Comparison of ENCODE assay signal across 23 mouse cellular contexts in the genomic region with DNA sequence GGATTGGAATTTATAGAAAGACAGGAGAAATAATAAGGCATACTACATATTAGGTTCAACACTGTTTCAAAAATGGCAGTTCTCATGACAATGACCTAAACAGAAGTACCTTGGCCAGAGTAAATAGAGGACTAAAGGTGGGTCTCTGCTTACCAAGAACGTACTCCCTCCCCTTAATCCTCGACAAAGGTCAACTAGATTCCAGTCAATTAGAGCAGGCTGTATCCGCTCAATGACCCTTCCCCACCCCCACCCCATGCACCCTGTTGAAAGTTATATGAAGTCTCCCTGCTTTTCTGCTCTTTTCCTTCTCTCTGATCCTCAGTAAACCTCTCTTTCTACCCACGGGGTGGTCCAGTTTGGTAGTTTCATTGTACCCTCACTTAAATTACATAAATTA.
A peak's percentile ranks its signal among the peaks of the same experiment; 100 is the strongest.
DNase-seq lines count a peak whose midpoint lies in the region; TF ChIP-seq lines count a peak whose summit lies in the region.
"Had no signal": no experiment of that assay in that cellular context is flagged by ENCODE, and none has a peak within 500 bp of the region (broad histone marks: within the 10 kb centered on the region; RNA-seq: fewer than 3 reads in every experiment).

No protein-coding gene starts in this region.

- TF ChIP-seq EP300 in ES-Bruce4 (IDR thresholded peaks at IDR 0.05; ENCODE audit: insufficient read depth, low read depth, low read length), result peak; percentile 60; the same call in 1 of the 2 replicates

- no peaks in the 10 kb centered on the region for H3K9me3 ChIP-seq in ES-Bruce4 (replicated peaks; ENCODE audit: control insufficient read depth, insufficient read depth, low read length, poor library complexity, severe bottlenecking)
- no peaks in the 10 kb centered on the region for H3K9me3 ChIP-seq in embryonic facial prominence, embryonic 10.5 days
- H3K9me3 ChIP-seq: G1E had no signal

- no peaks in the 10 kb centered on the region for H3K36me3 ChIP-seq in ES-Bruce4 (ENCODE audit: control insufficient read depth, insufficient read depth, low read length, poor library complexity, severe bottlenecking)
- no peaks in the 10 kb centered on the region for H3K36me3 ChIP-seq in embryonic facial prominence, embryonic 10.5 days (replicated peaks)
- H3K36me3 ChIP-seq: G1E had no signal

- intact Hi-C loops in heart, postnatal 14 days (cut with DNase I), result no loop called here

- no peaks in the 10 kb centered on the region for H3K4me1 ChIP-seq in ES-Bruce4 (ENCODE audit: control insufficient read depth, insufficient read depth, low read length)
- H3K4me1 ChIP-seq in embryonic facial prominence, embryonic 10.5 days, result no peaks in the 10 kb centered on the region

- no peak overlapping the region for H3K9ac ChIP-seq in ES-Bruce4 (ENCODE audit: low read depth, poor library complexity, severe bottlenecking)

- H3K27ac ChIP-seq in ES-Bruce4 (ENCODE audit: insufficient read depth, low read length), result no peak overlapping the region
- no peak overlapping the region for H3K27ac ChIP-seq in embryonic facial prominence, embryonic 10.5 days (replicated peaks)

- TF ChIP-seq CTCF in ES-Bruce4 (IDR thresholded peaks at IDR 0.05; ENCODE audit: low read depth, low read length), result no peak

- no peak for TF ChIP-seq POLR2A in ES-Bruce4 (IDR thresholded peaks at IDR 0.05; ENCODE audit: insufficient read depth, low read length)

- H3K27me3 ChIP-seq in ES-Bruce4 (ENCODE audit: control insufficient read depth, insufficient read depth, low read length, poor library complexity, severe bottlenecking), result no peaks in the 10 kb centered on the region
- H3K27me3 ChIP-seq in embryonic facial prominence, embryonic 10.5 days (replicated peaks; ENCODE audit: low read depth, poor library complexity, severe bottlenecking), result no peaks in the 10 kb centered on the region
- H3K27me3 ChIP-seq: CH12.LX, Patski had no signal

- WGBS in embryonic facial prominence, embryonic 10.5 days, result 29% methylated on average over 4 of the region's 4 CpGs

- no peak overlapping the region for H3K4me3 ChIP-seq in ES-Bruce4 (ENCODE audit: low read depth, low read length)
- no peak overlapping the region for H3K4me3 ChIP-seq in embryonic facial prominence, embryonic 10.5 days

- peak; percentile 9 for DNase-seq in ES-CJ7 (ENCODE audit: low read depth, low spot score)
- peak; percentile 56 for DNase-seq in R1 (ENCODE audit: low read depth, low spot score)
- DNase-seq in embryonic facial prominence, embryonic 10.5 days (ENCODE audit: low spot score), result peak; percentile 12
- DNase-seq in layer of hippocampus, postnatal 10 days (ENCODE audit: low spot score in 2 of 2), result no peak
- DNase-seq in heart, postnatal 14 days, result no peak
- DNase-seq in adrenal gland, adult 8-10 months, result no peak
- no peak for DNase-seq in spleen, adult 12 weeks (ENCODE audit: low spot score)
- DNase-seq: adrenal gland, adult 2 months; adrenal gland, postnatal 10 days; adrenal gland, postnatal 14 days; adrenal gland, postnatal 25 days; adrenal gland, postnatal 36 days; B cell, adult 2 months; cerebellum, adult 11 months; cerebellum, adult 11-12 months; cerebellum, adult 18-20 months; cerebellum, adult 2 months; cerebellum, adult 8-10 months; cerebellum, adult 9-10 months had no signal

Comparison
In these comparisons a context has a peak if more than half of its experiments do, and no peak if none do; other contexts are left out.
1. DNase-seq: peak in ES-CJ7 (single experiment), R1 (single experiment) and embryonic facial prominence, embryonic 10.5 days (single experiment); none in layer of hippocampus, postnatal 10 days (0 of 2), heart, postnatal 14 days (0 of 2), adrenal gland, adult 8-10 months (single experiment) and spleen, adult 12 weeks (single experiment).